Mouse (Mus musculus) right cerebral cortex, adult 2 months (tissue): ENCODE data around the gene Xpo4.
"Not testable (repeated sequence)": the region's sequence is repeated elsewhere in the genome, so short reads cannot be mapped to it uniquely, and the experiment has no call there.

Experiments
- DNase-seq, 2 experiments: peaks; one replicate each; pipeline ENCODE4 v3.0.0; 2021 to 2022; ENCODE audit warnings: low spot score in 2 of 2

Gene Xpo4

GRCm38 (mm10) chr14:57679958-57680535, 14.8 kb upstream of the Xpo4 start:
- DNase-seq = peak; percentile 91 to 92

- no peak for DNase-seq
Observed at GRCm38 (mm10) chr14:57679523-57679922, 14.3 kb upstream of the Xpo4 start.

- no peak for DNase-seq
Observed at GRCm38 (mm10) chr14:57675481-57675880, 10.3 kb upstream of the Xpo4 start.

GRCm38 (mm10) chr14:57665628-57665950, 359 bp upstream of the Xpo4 start:
- DNase-seq = no peak

- DNase-seq = peak; percentile 11 to 17
Observed at GRCm38 (mm10) chr14:57664311-57664821, 864 bp downstream of the Xpo4 start.

- DNase-seq = no peak
Observed at GRCm38 (mm10) chr14:57663630-57664029, 1.6 kb downstream of the Xpo4 start.

GRCm38 (mm10) chr14:57658301-57658700, 6.9 kb downstream of the Xpo4 start:
- no peak for DNase-seq

- no peak for DNase-seq
Observed at GRCm38 (mm10) chr14:57657500-57657899, 7.7 kb downstream of the Xpo4 start.

- DNase-seq = not testable (repeated sequence)
Observed at GRCm38 (mm10) chr14:57656519-57656918, 8.7 kb downstream of the Xpo4 start.

- no peak for DNase-seq
Observed at GRCm38 (mm10) chr14:57649501-57649900, 15.7 kb downstream of the Xpo4 start.

GRCm38 (mm10) chr14:57646155-57646554, 19.1 kb downstream of the Xpo4 start:
- no peak for DNase-seq

GRCm38 (mm10) chr14:57639153-57639552, 26.1 kb downstream of the Xpo4 start:
- no peak for DNase-seq

- no peak for DNase-seq
Observed at GRCm38 (mm10) chr14:57634141-57634540, 31.1 kb downstream of the Xpo4 start.

- no peak for DNase-seq
Observed at GRCm38 (mm10) chr14:57629595-57629994, 35.6 kb downstream of the Xpo4 start.

- DNase-seq = no peak
Observed at GRCm38 (mm10) chr14:57622934-57623333, 42.3 kb downstream of the Xpo4 start.

- no peak for DNase-seq
Observed at GRCm38 (mm10) chr14:57621699-57622098, 43.5 kb downstream of the Xpo4 start.

GRCm38 (mm10) chr14:57620598-57621236, 44.5 kb downstream of the Xpo4 start:
- DNase-seq = no peak

GRCm38 (mm10) chr14:57619487-57619886, 45.7 kb downstream of the Xpo4 start:
- peak in 1 of 2 experiments; percentile 25 for DNase-seq

GRCm38 (mm10) chr14:57617675-57618074, 47.6 kb downstream of the Xpo4 start:
- DNase-seq = no peak

GRCm38 (mm10) chr14:57616339-57616965, 48.8 kb downstream of the Xpo4 start:
- no peak for DNase-seq

- no peak for DNase-seq
Observed at GRCm38 (mm10) chr14:57615828-57616227, 49.4 kb downstream of the Xpo4 start.

GRCm38 (mm10) chr14:57611034-57611433, 54.2 kb downstream of the Xpo4 start:
- DNase-seq = no peak

GRCm38 (mm10) chr14:57609816-57610329, 55.4 kb downstream of the Xpo4 start:
- no peak for DNase-seq
